Mouse (Mus musculus): ENCODE data around the gene Bad.

- TF ChIP-seq CTCF (conservative IDR thresholded peaks at IDR 0.05; ENCODE audit: low read length) (no peak), NANOG (IDR thresholded peaks at IDR 0.05; ENCODE audit: borderline replicate concordance, low read length) (no peak), POU5F1 (IDR thresholded peaks at IDR 0.05; ENCODE audit: borderline replicate concordance, low read length) (no peak)
These were observed 29.3 kb upstream of the Bad start for GRCm38 (mm10) chr19:6912205-6912970.
